13 mouse cellular contexts compared by ENCODE assay signal in the genomic region with DNA sequence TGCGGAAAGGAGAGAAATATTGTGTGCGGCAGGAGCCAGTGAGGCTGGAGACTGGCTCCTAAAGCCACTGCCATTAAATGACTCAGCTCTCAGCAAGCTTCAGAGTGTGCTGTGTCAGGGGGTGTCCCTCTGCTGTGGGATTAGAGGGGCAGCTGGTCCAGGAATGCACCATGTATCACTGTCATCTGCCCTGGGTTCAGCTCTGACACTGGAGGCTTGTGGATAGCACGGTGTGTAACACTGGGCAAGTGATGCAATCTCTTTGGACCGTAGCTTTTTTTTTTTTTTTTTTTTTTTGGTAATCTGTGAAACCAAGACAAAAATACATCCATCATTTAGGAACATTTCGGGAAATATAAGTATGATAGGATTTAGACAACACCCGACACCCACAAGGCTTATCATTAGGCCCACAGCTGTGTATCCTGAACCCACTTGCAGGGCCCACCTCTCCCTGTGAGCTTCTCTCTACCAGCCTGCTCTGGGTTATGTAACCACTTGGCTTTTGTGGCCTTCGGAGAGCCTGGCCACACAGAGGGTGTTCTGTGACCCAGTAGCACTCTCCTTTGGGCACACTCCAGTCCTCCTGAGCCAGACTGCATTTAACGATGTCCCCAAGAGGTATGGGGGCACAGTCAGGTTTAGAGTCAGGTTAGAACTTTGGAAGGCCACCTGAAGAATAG. TPM values are rescaled to one million over a fixed set of nuclear protein-coding genes. Genes with fewer than 3 reads are reported as not detected.
DNase-seq lines count a peak whose midpoint lies in the region; ATAC-seq and TF ChIP-seq lines count a peak whose summit lies in the region.
"Had no signal": no experiment of that assay in that cellular context is flagged by ENCODE, and none has a peak within 500 bp of the region (broad histone marks: within the 10 kb centered on the region; RNA-seq: fewer than 3 reads in every experiment).

No protein-coding gene starts in this region.

- H3K4me2 ChIP-seq in midbrain, embryonic 15.5 days = no peak overlapping the region
- H3K4me2 ChIP-seq in midbrain, embryonic 16.5 days (ENCODE audit: low read length) = no peak overlapping the region
- H3K4me2 ChIP-seq in myocyte (ENCODE audit: low read depth) = peak overlapping the region; percentile 75
- H3K4me2 ChIP-seq in hindbrain, embryonic 16.5 days (ENCODE audit: low read length) = no peak overlapping the region
- H3K4me2 ChIP-seq: forebrain, embryonic 13.5 days; heart, embryonic 15.5 days had no signal

- no peak overlapping the region for H3K9ac ChIP-seq in midbrain, embryonic 15.5 days
- H3K9ac ChIP-seq in midbrain, embryonic 16.5 days (ENCODE audit: low read depth, low read length) = no peak overlapping the region
- no peak overlapping the region for H3K9ac ChIP-seq in hindbrain, embryonic 16.5 days (ENCODE audit: low read depth, low read length)
- H3K9ac ChIP-seq: forebrain, embryonic 13.5 days; heart, embryonic 15.5 days had no signal

- peaks cover 7% of the 10 kb centered on the region for H3K4me1 ChIP-seq in heart, embryonic 10.5 days
- peaks cover 7% of the 10 kb centered on the region for H3K4me1 ChIP-seq in midbrain, embryonic 15.5 days
- H3K4me1 ChIP-seq in midbrain, embryonic 16.5 days (ENCODE audit: control insufficient read depth, insufficient read depth, low read length) = peaks cover 9% of the 10 kb centered on the region
- H3K4me1 ChIP-seq in hindbrain, embryonic 16.5 days (ENCODE audit: control insufficient read depth, insufficient read depth, low read depth, low read length) = no peaks in the 10 kb centered on the region

- 71% methylated on average over 8 of the region's 8 CpGs for WGBS in heart, embryonic 10.5 days
- WGBS in midbrain, embryonic 15.5 days = 82% methylated on average over 8 of the region's 8 CpGs
- 82% methylated on average over 8 of the region's 8 CpGs for WGBS in midbrain, embryonic 16.5 days
- WGBS in hindbrain, embryonic 16.5 days = 78% methylated on average over 8 of the region's 8 CpGs

- no peak overlapping the region for H3ac ChIP-seq in myocyte (ENCODE audit: control insufficient read depth, insufficient read length)

- TF ChIP-seq POLR2A in myocyte (IDR thresholded peaks at IDR 0.05; ENCODE audit: insufficient read length, low read depth) = no peak

- H3K4me3 ChIP-seq in heart, embryonic 10.5 days = no peak overlapping the region
- H3K4me3 ChIP-seq in midbrain, embryonic 15.5 days = no peak overlapping the region
- no peak overlapping the region for H3K4me3 ChIP-seq in midbrain, embryonic 16.5 days (ENCODE audit: low read depth, low read length)
- H3K4me3 ChIP-seq in myocyte = no peak overlapping the region
- H3K4me3 ChIP-seq in hindbrain, embryonic 16.5 days (ENCODE audit: low read length) = no peak overlapping the region
- H3K4me3 ChIP-seq: forebrain, embryonic 13.5 days; heart, embryonic 15.5 days had no signal

- no peaks in the 10 kb centered on the region for H3K36me3 ChIP-seq in heart, embryonic 10.5 days
- no peaks in the 10 kb centered on the region for H3K36me3 ChIP-seq in midbrain, embryonic 15.5 days (replicated peaks)
- H3K36me3 ChIP-seq in midbrain, embryonic 16.5 days (ENCODE audit: control insufficient read depth, insufficient read depth, low read length) = no peaks in the 10 kb centered on the region
- no peaks in the 10 kb centered on the region for H3K36me3 ChIP-seq in myocyte (ENCODE audit: control insufficient read depth, insufficient read depth)
- no peaks in the 10 kb centered on the region for H3K36me3 ChIP-seq in hindbrain, embryonic 16.5 days (ENCODE audit: control insufficient read depth, insufficient read depth, low read length)
- H3K36me3 ChIP-seq: heart, embryonic 15.5 days had no signal

- H3K9me3 ChIP-seq in heart, embryonic 10.5 days = no peaks in the 10 kb centered on the region
- no peaks in the 10 kb centered on the region for H3K9me3 ChIP-seq in midbrain, embryonic 15.5 days
- no peaks in the 10 kb centered on the region; the same call in 1 of the 2 replicates for H3K9me3 ChIP-seq in midbrain, embryonic 16.5 days (replicated peaks; ENCODE audit: control insufficient read depth, low read length, poor library complexity, severe bottlenecking)
- no peaks in the 10 kb centered on the region for H3K9me3 ChIP-seq in hindbrain, embryonic 16.5 days (ENCODE audit: control insufficient read depth, low read length)
- H3K9me3 ChIP-seq: forebrain, embryonic 13.5 days; heart, embryonic 15.5 days had no signal

- no peaks in the 10 kb centered on the region for H3K79me2 ChIP-seq in myocyte (ENCODE audit: control insufficient read depth, insufficient read depth)

- H3K27me3 ChIP-seq in heart, embryonic 10.5 days (ENCODE audit: insufficient read depth, poor library complexity, severe bottlenecking) = no peaks in the 10 kb centered on the region
- H3K27me3 ChIP-seq in midbrain, embryonic 15.5 days (replicated peaks) = no peaks in the 10 kb centered on the region
- H3K27me3 ChIP-seq in midbrain, embryonic 16.5 days (ENCODE audit: control insufficient read depth, insufficient read depth, low read depth, low read length) = no peaks in the 10 kb centered on the region
- no peaks in the 10 kb centered on the region for H3K27me3 ChIP-seq in myocyte (ENCODE audit: control insufficient read depth, insufficient read depth, insufficient read length)
- no peaks in the 10 kb centered on the region for H3K27me3 ChIP-seq in hindbrain, embryonic 16.5 days (replicated peaks; ENCODE audit: control insufficient read depth, insufficient read depth, low read length)
- H3K27me3 ChIP-seq: forebrain, embryonic 13.5 days; heart, embryonic 15.5 days had no signal

- ATAC-seq in midbrain, embryonic 15.5 days (replicated peaks) = 0 out of 2 replicates have a peak, but pooled peaks have one; percentile 42
- no peak for ATAC-seq in midbrain, embryonic 16.5 days
- ATAC-seq in hindbrain, embryonic 16.5 days = no peak
- ATAC-seq: forebrain, embryonic 13.5 days; intestine, postnatal 0 days had no signal

- H3K27ac ChIP-seq in heart, embryonic 10.5 days = no peak overlapping the region
- H3K27ac ChIP-seq in midbrain, embryonic 15.5 days = no peak overlapping the region
- no peak overlapping the region for H3K27ac ChIP-seq in midbrain, embryonic 16.5 days (ENCODE audit: low read length)
- H3K27ac ChIP-seq in hindbrain, embryonic 16.5 days (ENCODE audit: low read depth, low read length) = no peak overlapping the region
- H3K27ac ChIP-seq: forebrain, embryonic 13.5 days; heart, embryonic 15.5 days; stomach, postnatal 0 days had no signal

- peak; percentile 61 for DNase-seq in adrenal gland, adult 2 months
- no peak for DNase-seq in adrenal gland, postnatal 4 days (ENCODE audit: low spot score in 2 of 2)
- DNase-seq in heart, adult 9 months (ENCODE audit: low spot score in 2 of 2) = peak; percentile 42 to 56
- DNase-seq in heart, embryonic 10.5 days (ENCODE audit: low spot score) = no peak
- DNase-seq: lung, postnatal 10 days had no signal

TF ChIP-seq in myocyte, 11 proteins besides CTCF, POLR2A, EP300 and RAD21:
- TF ChIP-seq TCF12 (IDR thresholded peaks at IDR 0.05; ENCODE audit: insufficient read depth, poor library complexity, severe bottlenecking) (peak; percentile 82), MYOD1 (IDR thresholded peaks at IDR 0.05; ENCODE audit: control insufficient read depth in 1 of 3, insufficient read length in 2 of 3, low read depth in 2 of 3) (peak; percentile 49 to 97 (median 85)), MYOG (IDR thresholded peaks at IDR 0.05; ENCODE audit: control insufficient read depth in 1 of 3, insufficient read depth in 1 of 3, insufficient read length in 2 of 3, low read depth in 2 of 3) (peak; percentile 85 to 98 (median 92)), USF1 (IDR thresholded peaks at IDR 0.05; ENCODE audit: low read depth) (no peak), POLR2AphosphoS2 (IDR thresholded peaks at IDR 0.05; ENCODE audit: insufficient read length, low read depth) (no peak), E2F4 (IDR thresholded peaks at IDR 0.05; ENCODE audit: insufficient read depth) (no peak), MAX (IDR thresholded peaks at IDR 0.05; ENCODE audit: low read depth) (peak; percentile 44), REST (IDR thresholded peaks at IDR 0.05; ENCODE audit: insufficient read depth, insufficient read length) (no peak), SRF (IDR thresholded peaks at IDR 0.05; ENCODE audit: control insufficient read depth, insufficient read length, low read depth) (no peak), TCF3 (IDR thresholded peaks at IDR 0.05; ENCODE audit: insufficient read length, low read depth) (peak; percentile 85), CEBPB (IDR thresholded peaks at IDR 0.05; ENCODE audit: insufficient read depth, poor library complexity, severe bottlenecking) (peak; percentile 90)

RNA-seq across cellular contexts. Expression of a gene that starts 26.3 kb away (rescaled TPM):
- total RNA-seq in adrenal gland, adult 2 months (2021) = 1 to 10 TPM; 2.7 to 5.9 TPM
- 6.4 and 6.5 TPM in 2 replicates for polyA plus RNA-seq in adrenal gland, adult 2 months (2012; rRNA removed)
- 1 to 10 TPM; 1.7 to 5.3 TPM for total RNA-seq in adrenal gland, postnatal 4 days (2021)
- 3.2 and 6.5 TPM in 2 replicates for polyA plus RNA-seq in heart, embryonic 10.5 days (2016; fragmentation: Nextera tagmentation; extraction: Ambion mirVana)
- polyA plus RNA-seq in midbrain, embryonic 15.5 days (2015; fragmentation: Nextera tagmentation; extraction: Ambion mirVana) = 8.8 and 9.5 TPM in 2 replicates
- polyA plus RNA-seq in midbrain, embryonic 16.5 days (2015; fragmentation: Nextera tagmentation; extraction: Ambion mirVana) = 7.9 and 12.1 TPM in 2 replicates
- polyA plus RNA-seq in myocyte (2012; fragmentation: generic; extraction: Trizol) = 1.9 TPM
- 17.0 and 19.4 TPM in 2 replicates for polyA plus RNA-seq in hindbrain, embryonic 16.5 days (2015; fragmentation: Nextera tagmentation; extraction: Ambion mirVana)

Comparison
In these comparisons a context has a peak if more than half of its experiments do, and no peak if none do; other contexts are left out.
1. DNase-seq: peak in adrenal gland, adult 2 months (single experiment) and heart, adult 9 months (2 of 2); none in adrenal gland, postnatal 4 days (0 of 2) and heart, embryonic 10.5 days (single experiment).